In the genomic region with DNA sequence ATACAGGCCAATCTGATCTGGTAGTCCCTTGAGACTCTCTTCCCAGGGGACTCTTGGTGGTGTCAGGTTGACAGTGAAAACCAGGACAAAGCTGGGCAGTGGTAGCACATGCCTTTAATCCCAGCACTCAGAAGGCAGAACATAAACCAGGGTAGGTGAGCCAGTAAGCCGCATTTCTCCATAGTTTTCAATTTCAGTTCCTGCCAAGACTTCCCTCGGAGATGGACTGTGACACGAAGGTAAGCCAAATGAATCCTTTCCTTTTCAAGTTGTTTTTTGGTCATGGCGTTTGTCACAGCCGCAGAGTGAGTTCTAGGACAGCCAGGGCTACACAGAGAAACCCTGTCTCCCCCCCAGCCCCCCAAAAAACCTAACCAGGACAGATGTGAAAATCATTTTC, we compare ENCODE assay signal across 24 mouse cellular contexts. TPM values are rescaled to one million over a fixed set of nuclear protein-coding genes. Genes with fewer than 3 reads are reported as not detected.
A peak's percentile ranks its signal among the peaks of the same experiment; 100 is the strongest.
DNase-seq lines count a peak whose midpoint lies in the region; ATAC-seq and TF ChIP-seq lines count a peak whose summit lies in the region.
"Had no signal": no experiment of that assay in that cellular context is flagged by ENCODE, and none has a peak within 500 bp of the region (broad histone marks: within the 10 kb centered on the region; RNA-seq: fewer than 3 reads in every experiment).

No protein-coding gene starts in this region.

- ATAC-seq in liver, embryonic 11.5 days (replicated peaks; ENCODE audit: low FRiP score), result no peak
- ATAC-seq in midbrain, embryonic 13.5 days, result no peak
- ATAC-seq: CD4-positive, CD25-positive, alpha-beta regulatory T cell, adult 4 months; forebrain, embryonic 14.5 days; forebrain, postnatal 0 days had no signal

- H3K4me1 ChIP-seq in kidney, adult 2 months (ENCODE audit: control insufficient read depth, insufficient read depth, low read length), result peaks cover 31% of the 10 kb centered on the region
- H3K4me1 ChIP-seq in liver, adult 2 months (ENCODE audit: control insufficient read depth, insufficient read depth, low read length), result peaks cover 45% of the 10 kb centered on the region
- H3K4me1 ChIP-seq in liver, embryonic 11.5 days (replicated peaks; ENCODE audit: control insufficient read depth, insufficient read depth, low read length), result peaks cover 11% of the 10 kb centered on the region
- peaks cover 47% of the 10 kb centered on the region for H3K4me1 ChIP-seq in midbrain, embryonic 13.5 days (replicated peaks)
- H3K4me1 ChIP-seq in midbrain, embryonic 10.5 days, result peaks cover 38% of the 10 kb centered on the region

- WGBS in kidney, adult 2 months, result 61% methylated on average over 5 of the region's 5 CpGs
- WGBS in liver, adult 2 months, result 37% methylated on average over 5 of the region's 5 CpGs
- WGBS in liver, embryonic 11.5 days, result 75% methylated on average over 5 of the region's 5 CpGs
- WGBS in midbrain, embryonic 13.5 days, result 86% methylated on average over 5 of the region's 5 CpGs
- 85% methylated on average over 5 of the region's 5 CpGs for WGBS in midbrain, embryonic 10.5 days

- no peak overlapping the region for H3K4me2 ChIP-seq in liver, embryonic 11.5 days
- H3K4me2 ChIP-seq in midbrain, embryonic 13.5 days (replicated peaks), result no peak overlapping the region
- H3K4me2 ChIP-seq: embryonic facial prominence, embryonic 12.5 days; embryonic facial prominence, embryonic 15.5 days; heart, embryonic 11.5 days; hindbrain, embryonic 12.5 days; hindbrain, embryonic 15.5 days had no signal

- no peak overlapping the region for H3K9ac ChIP-seq in liver, adult 2 months (ENCODE audit: low read depth, low read length)
- no peak overlapping the region for H3K9ac ChIP-seq in liver, embryonic 11.5 days (ENCODE audit: low read depth, low read length)
- 0 out of 2 replicates have a peak overlapping the region, but pooled peaks have one; percentile 8 for H3K9ac ChIP-seq in midbrain, embryonic 13.5 days (replicated peaks)
- H3K9ac ChIP-seq: embryonic facial prominence, embryonic 12.5 days; embryonic facial prominence, embryonic 15.5 days; forebrain, postnatal 0 days; hindbrain, embryonic 12.5 days; hindbrain, embryonic 15.5 days had no signal

- no peak for TF ChIP-seq POLR2A in kidney, adult 2 months (IDR thresholded peaks at IDR 0.05; ENCODE audit: low read depth, low read length)
- TF ChIP-seq POLR2A in liver, adult 2 months (IDR thresholded peaks at IDR 0.05; ENCODE audit: extremely low read depth, insufficient read depth, low read length), result no peak

- TF ChIP-seq CTCF in kidney, adult 2 months (conservative IDR thresholded peaks at IDR 0.05; ENCODE audit: insufficient read depth, insufficient read length, low read depth, low read length), result no peak
- no peak for TF ChIP-seq CTCF in liver, adult 2 months (IDR thresholded peaks at IDR 0.05; ENCODE audit: low read depth, low read length)

- DNase-seq in kidney, adult 2 months, result peak; percentile 63
- no peak for DNase-seq in kidney, adult 8-10 months
- no peak for DNase-seq in liver, adult 2 months (ENCODE audit: extremely low read depth, low read depth, low spot score)
- DNase-seq in liver, embryonic 11.5 days (ENCODE audit: low spot score), result no peak
- no peak for DNase-seq in midbrain, embryonic 10.5 days (ENCODE audit: low spot score)
- DNase-seq in spleen, postnatal 36 days (ENCODE audit: low spot score in 2 of 2), result no peak
- DNase-seq: adrenal gland, adult 2 months; adrenal gland, postnatal 14 days; cerebellum, adult 11 months; cerebellum, adult 2 months; cerebellum, postnatal 25 days; forebrain, postnatal 0 days; gastrocnemius, postnatal 25 days; heart, adult 2 months had no signal

- peaks cover 33% of the 10 kb centered on the region; the same call in 1 of the 2 replicates for H3K79me2 ChIP-seq in liver, adult 2 months (ENCODE audit: control insufficient read depth, insufficient read depth, low read length)

- H3K27me3 ChIP-seq in kidney, adult 2 months (replicated peaks; ENCODE audit: control insufficient read depth, insufficient read depth, low read length), result no peaks in the 10 kb centered on the region
- H3K27me3 ChIP-seq in liver, adult 2 months (ENCODE audit: control insufficient read depth, insufficient read depth, low read length), result no peaks in the 10 kb centered on the region
- peaks cover 13% of the 10 kb centered on the region for H3K27me3 ChIP-seq in liver, embryonic 11.5 days (replicated peaks; ENCODE audit: control insufficient read depth, insufficient read depth, low read length)
- no peaks in the 10 kb centered on the region for H3K27me3 ChIP-seq in midbrain, embryonic 13.5 days
- H3K27me3 ChIP-seq in midbrain, embryonic 10.5 days (ENCODE audit: low read depth, poor library complexity, severe bottlenecking), result peaks cover 20% of the 10 kb centered on the region
- H3K27me3 ChIP-seq: embryonic facial prominence, embryonic 12.5 days; embryonic facial prominence, embryonic 15.5 days; hindbrain, embryonic 15.5 days had no signal

- peak overlapping the region; percentile 61 for H3K27ac ChIP-seq in kidney, adult 2 months (ENCODE audit: insufficient read depth, low read depth, low read length)
- H3K27ac ChIP-seq in liver, adult 2 months (replicated peaks; ENCODE audit: insufficient read depth, low read depth, low read length), result peak overlapping the region; percentile 88
- H3K27ac ChIP-seq in liver, embryonic 11.5 days (ENCODE audit: low read depth, low read length), result no peak overlapping the region
- no peak overlapping the region for H3K27ac ChIP-seq in midbrain, embryonic 13.5 days
- H3K27ac ChIP-seq in midbrain, embryonic 10.5 days (replicated peaks), result no peak overlapping the region
- H3K27ac ChIP-seq: embryonic facial prominence, embryonic 12.5 days; embryonic facial prominence, embryonic 15.5 days; hindbrain, embryonic 12.5 days; hindbrain, embryonic 15.5 days had no signal

- no peak overlapping the region for H3K4me3 ChIP-seq in kidney, adult 2 months (ENCODE audit: insufficient read depth, low read depth, low read length)
- no peak overlapping the region for H3K4me3 ChIP-seq in liver, adult 2 months (ENCODE audit: insufficient read depth, low read depth, low read length)
- H3K4me3 ChIP-seq in liver, embryonic 11.5 days (ENCODE audit: low read depth, low read length), result no peak overlapping the region
- H3K4me3 ChIP-seq in midbrain, embryonic 13.5 days (replicated peaks), result no peak overlapping the region
- no peak overlapping the region for H3K4me3 ChIP-seq in midbrain, embryonic 10.5 days
- H3K4me3 ChIP-seq: embryonic facial prominence, embryonic 12.5 days; embryonic facial prominence, embryonic 15.5 days; heart, adult 2 months; hindbrain, embryonic 12.5 days; hindbrain, embryonic 15.5 days had no signal

- H3K36me3 ChIP-seq in kidney, adult 2 months (ENCODE audit: control insufficient read depth, insufficient read depth, low read length), result no peaks in the 10 kb centered on the region
- H3K36me3 ChIP-seq in liver, adult 2 months (ENCODE audit: control insufficient read depth, insufficient read depth, low read length), result no peaks in the 10 kb centered on the region
- no peaks in the 10 kb centered on the region for H3K36me3 ChIP-seq in liver, embryonic 11.5 days (ENCODE audit: control insufficient read depth, insufficient read depth, low read length)
- H3K36me3 ChIP-seq in midbrain, embryonic 13.5 days, result no peaks in the 10 kb centered on the region; the same call in 1 of the 2 replicates
- no peaks in the 10 kb centered on the region for H3K36me3 ChIP-seq in midbrain, embryonic 10.5 days
- H3K36me3 ChIP-seq: embryonic facial prominence, embryonic 12.5 days; embryonic facial prominence, embryonic 15.5 days; hindbrain, embryonic 15.5 days had no signal

- H3K9me3 ChIP-seq in liver, embryonic 11.5 days (ENCODE audit: control insufficient read depth, low read length), result no peaks in the 10 kb centered on the region
- H3K9me3 ChIP-seq in midbrain, embryonic 13.5 days, result no peaks in the 10 kb centered on the region
- H3K9me3 ChIP-seq in midbrain, embryonic 10.5 days (replicated peaks), result no peaks in the 10 kb centered on the region
- H3K9me3 ChIP-seq: embryonic facial prominence, embryonic 12.5 days; embryonic facial prominence, embryonic 15.5 days; hindbrain, embryonic 12.5 days; hindbrain, embryonic 15.5 days had no signal

RNA-seq across cellular contexts. Expression of a gene that starts 6.0 kb away (rescaled TPM):
- polyA plus RNA-seq in kidney, adult 2 months (2012; rRNA removed), result 74.3 and 106 TPM in 2 replicates
- 9.1 and 12.6 TPM in 2 replicates for total RNA-seq in liver, adult 2 months (2014; rRNA removed)
- polyA plus RNA-seq in liver, adult 2 months (2012; rRNA removed), result 51.1 and 66.9 TPM in 2 replicates
- polyA plus RNA-seq in liver, embryonic 11.5 days (2014; fragmentation: Nextera tagmentation; extraction: Ambion mirVana), result 10.4 and 11.5 TPM in 2 replicates
- 42.0 and 46.2 TPM in 2 replicates for polyA plus RNA-seq in midbrain, embryonic 13.5 days (2015; fragmentation: Nextera tagmentation; extraction: Ambion mirVana)
- 12.1 and 21.1 TPM in 2 replicates for polyA plus RNA-seq in midbrain, embryonic 10.5 days (2016; fragmentation: Nextera tagmentation; extraction: Ambion mirVana)
- total RNA-seq: common myeloid progenitor, adult 5-6 weeks; MEL had no signal
- polyA plus RNA-seq: CD4-positive, CD25-positive, alpha-beta regulatory T cell, adult 4 months had no signal

Comparison
In these comparisons a context has a peak if more than half of its experiments do, and no peak if none do; other contexts are left out.
1. H3K27ac ChIP-seq: peak in kidney, adult 2 months (single experiment) and liver, adult 2 months (single experiment); none in liver, embryonic 11.5 days (single experiment), midbrain, embryonic 13.5 days (single experiment) and midbrain, embryonic 10.5 days (single experiment).